Mouse (Mus musculus): ENCODE measurements around the gene Wwtr1.

DNA sequence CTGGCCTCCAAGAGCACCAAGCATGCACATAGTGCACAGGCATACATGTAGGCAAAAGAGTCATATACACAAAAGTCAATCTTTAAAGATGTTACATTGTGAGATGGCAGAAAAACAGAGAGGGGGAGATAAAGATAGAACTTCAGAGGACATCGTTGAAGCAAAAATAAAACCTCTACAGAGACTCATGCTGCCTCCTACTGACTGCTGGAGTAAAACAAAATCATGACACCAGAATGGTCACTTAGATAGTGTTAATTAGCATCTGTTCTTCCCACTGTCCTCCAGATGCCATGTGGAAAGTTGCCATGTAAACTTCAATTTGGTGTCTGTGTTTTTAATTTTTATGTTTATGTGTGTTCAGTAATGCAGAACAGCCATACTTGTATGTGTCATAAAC, 127.8 kb downstream of the Wwtr1 start:
- TF ChIP-seq CTCF (IDR thresholded peaks at IDR 0.05; ENCODE audit: borderline replicate concordance, extremely low read depth, insufficient read depth, insufficient read length) (no peak), POLR2A (IDR thresholded peaks at IDR 0.05; ENCODE audit: borderline replicate concordance, extremely low read depth, insufficient read depth, insufficient read length, poor library complexity, severe bottlenecking) (no peak)

All from brain, embryonic 14.5 days (tissue).